Mouse (Mus musculus) megakaryocyte-erythroid progenitor cell, adult 5 weeks (primary cell): ENCODE data around the gene Echdc2. TPM values are rescaled to one million over a fixed set of nuclear protein-coding genes. Genes with fewer than 3 reads are reported as not detected.

ENCODE experiments used
- polyA plus RNA-seq: library from polyadenylated mRNA; stranded (reverse); fragments of >175 nt; gene quantifications from 2 replicates; pipeline ENCODE4 v1.2.3, GENCODE M21; 2012

Gene Echdc2
- 0.78 and 0.85 TPM in 2 replicates for polyA plus RNA-seq

DNA sequence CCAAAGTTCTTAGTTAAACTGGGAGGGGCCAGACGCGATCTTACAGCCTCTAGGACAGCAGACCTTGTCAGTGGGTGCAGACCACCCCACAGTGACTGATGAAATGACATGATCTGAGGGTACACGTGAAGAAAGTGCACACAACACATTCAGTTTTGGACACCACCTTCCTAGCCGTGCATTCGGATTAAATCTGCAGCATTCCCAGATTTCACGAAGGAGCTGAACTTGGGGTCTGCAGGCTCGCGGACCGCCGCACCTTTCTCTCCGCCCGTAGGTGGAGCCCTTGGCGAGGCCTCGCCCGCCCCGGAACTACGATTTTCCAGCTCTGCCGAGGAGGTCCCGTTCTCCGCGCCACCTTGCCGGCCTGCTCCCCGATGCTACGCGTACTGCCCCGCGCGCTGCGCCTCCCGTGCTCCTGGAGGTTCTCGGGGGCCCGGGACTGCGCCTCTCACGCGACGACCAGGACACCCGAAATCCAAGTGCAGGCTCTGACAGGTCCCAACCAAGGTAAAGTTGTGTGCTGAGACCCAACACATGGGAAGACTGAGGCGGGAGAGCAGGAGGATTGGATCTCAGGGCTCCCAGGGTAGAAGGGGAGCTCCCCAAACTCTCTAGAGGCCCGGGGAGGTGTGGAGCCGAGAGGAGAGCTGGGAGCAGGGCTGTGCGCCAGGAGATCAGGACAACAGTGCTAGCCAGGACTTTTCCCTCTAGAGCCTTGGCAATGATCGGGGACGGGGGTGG, at the start of gene Echdc2:
Echdc2 (plus strand) TSS at position 286 of the 744 bp plus-strand sequence.

DNA sequence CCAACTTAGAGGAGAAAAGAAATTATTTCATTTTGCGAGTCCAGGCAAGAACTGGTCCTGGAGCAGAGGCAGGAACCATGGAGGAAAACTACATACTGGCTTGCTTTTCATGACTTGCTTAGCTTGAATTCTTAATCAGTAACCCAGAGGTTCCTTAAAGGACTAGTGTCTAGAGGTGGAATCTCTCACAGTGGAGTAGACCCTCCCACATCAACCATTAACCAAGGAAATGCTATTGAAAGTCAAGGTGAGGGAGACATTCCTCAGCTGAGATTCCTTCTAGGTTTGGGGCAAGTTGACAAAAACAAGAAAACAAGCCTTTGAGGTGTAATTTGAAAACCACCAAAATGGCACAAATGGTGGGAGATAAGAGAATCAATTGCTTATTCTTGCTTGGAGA, 20.4 kb upstream of the Echdc2 start, which contains the start of gene Scp2:
Scp2 (minus strand) TSS at position 119 of the 400 bp plus-strand sequence.

DNA sequence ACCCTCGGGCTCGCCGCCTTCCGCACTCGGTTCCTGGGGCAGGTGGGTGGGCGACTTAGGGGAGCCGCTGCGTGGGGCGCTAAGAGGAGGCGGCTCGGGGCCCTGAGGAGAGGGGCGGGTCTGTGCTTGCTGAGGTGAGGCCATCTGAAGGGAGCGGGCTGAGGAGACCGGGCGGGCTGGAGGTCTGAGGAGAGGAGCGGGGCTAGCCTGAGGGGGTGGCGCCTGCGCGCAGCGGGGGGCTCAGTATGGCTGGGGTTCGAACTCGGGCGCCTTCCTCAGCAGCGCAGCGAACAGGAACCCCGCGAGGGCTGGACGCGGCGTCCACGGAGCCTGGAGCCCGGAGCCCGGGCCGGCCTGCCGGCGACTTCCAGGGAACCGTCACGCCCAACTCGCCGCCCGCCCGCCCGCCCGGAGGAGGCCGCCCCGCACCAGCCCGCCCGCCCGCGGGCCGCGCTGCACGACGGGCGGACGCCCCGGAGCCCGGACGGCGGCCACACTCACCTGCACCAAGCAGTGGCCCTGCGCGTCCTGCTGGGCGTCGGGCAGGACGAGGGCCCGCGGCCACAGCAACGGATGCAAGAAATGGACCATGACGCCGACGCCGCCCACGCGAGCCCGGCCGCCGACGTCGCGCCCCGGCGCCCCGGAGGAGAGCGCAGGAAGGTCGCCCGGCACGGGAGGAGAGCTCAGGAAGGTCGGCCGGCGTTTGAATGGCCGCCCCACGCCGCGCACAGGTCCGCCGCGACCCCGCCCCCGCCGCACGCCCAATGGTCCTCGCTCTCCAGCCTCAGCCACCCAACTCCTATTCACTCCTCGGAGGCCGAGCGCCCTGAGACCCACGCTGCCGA, 52.3 kb downstream of the Echdc2 start, which contains the start of gene Zyg11a:
Zyg11a (minus strand) TSS at position 717 of the 848 bp plus-strand sequence.

Other genes starting within 250 kb of the Echdc2 start
- 31.7 and 57.5 TPM in 2 replicates for gene Cpt2, start 241.8 kb upstream of the Echdc2 start, polyA plus RNA-seq
- not detected in 2 replicates for gene Slc1a7, start 197.1 kb upstream of the Echdc2 start, polyA plus RNA-seq
- gene Podn, start 69.0 kb upstream of the Echdc2 start, polyA plus RNA-seq = 0.02 TPM in 1 of 2 replicates, not detected in the other
- gene Scp2, start 20.4 kb upstream of the Echdc2 start, polyA plus RNA-seq = 55.6 and 59.9 TPM in 2 replicates
- not detected in 2 replicates for gene Zyg11a, start 52.6 kb downstream of the Echdc2 start, polyA plus RNA-seq
- gene Zyg11b, start 135.7 kb downstream of the Echdc2 start, polyA plus RNA-seq = 2.0 and 2.1 TPM in 2 replicates
- 2.3 and 2.4 TPM in 2 replicates for gene Coa7, start 162.7 kb downstream of the Echdc2 start, polyA plus RNA-seq
- gene Shisal2a, start 217.9 kb downstream of the Echdc2 start, polyA plus RNA-seq = not detected in 2 replicates
- 1.2 and 2.2 TPM in 2 replicates for gene Gpx7, start 241.5 kb downstream of the Echdc2 start, polyA plus RNA-seq